Mouse (Mus musculus) stomach, postnatal 0 days (tissue): ENCODE measurements around the gene Hnrnph3. TPM values are rescaled to one million over a fixed set of nuclear protein-coding genes. Genes with fewer than 3 reads are reported as not detected.

Experiments used
- ATAC-seq: fragments of 200-750 bp; cut with Nextera tagmentation; 2 replicates; pipeline ENCODE4 v1.8.0; 2017; ENCODE audit not compliant: low FRiP score, low TSS enrichment
- DNase-seq: peaks from one replicate; pipeline ENCODE4 v3.0.0-alpha.2; 2016; ENCODE audit warnings: low spot score
- H3K27ac ChIP-seq: fragments of 300-500 bp; sonication (generic); replicated peaks from 2 replicates; pipeline ENCODE4 v1.5.1; 2014; ENCODE audit warnings: mild to moderate bottlenecking, control low read depth
- H3K27me3 ChIP-seq: fragments of 300-500 bp; sonication (generic); 2 replicates; pipeline ENCODE4 v1.6.1; 2014; ENCODE audit warnings: low read length; ENCODE audit not compliant: control insufficient read depth, insufficient read depth
- H3K36me3 ChIP-seq: fragments of 300-500 bp; sonication (generic); 2 replicates; pipeline ENCODE4 v1.6.1; 2014; ENCODE audit warnings: low read length, mixed read lengths; ENCODE audit not compliant: control insufficient read depth, insufficient read depth
- H3K4me1 ChIP-seq: fragments of 300-500 bp; sonication (generic); replicated peaks from 2 replicates; pipeline ENCODE4 v1.6.1; 2014; ENCODE audit warnings: antibody characterized with exemption; ENCODE audit not compliant: control insufficient read depth, insufficient read depth
- H3K4me2 ChIP-seq: fragments of 300-500 bp; sonication (generic); replicated peaks from 2 replicates; pipeline ENCODE4 v1.6.1; 2014; ENCODE audit warnings: low read depth, mild to moderate bottlenecking, control low read depth, moderate library complexity
- H3K4me3 ChIP-seq: fragments of 300-500 bp; sonication (generic); 2 replicates; pipeline ENCODE4 v1.5.1; 2014; ENCODE audit warnings: low read depth, low read length, control low read depth
- H3K9ac ChIP-seq: fragments of 300-500 bp; sonication (generic); 2 replicates; pipeline ENCODE4 v1.6.1; 2014; ENCODE audit warnings: mild to moderate bottlenecking, low read length, control low read depth, mixed read lengths
- H3K9me3 ChIP-seq: fragments of 300-500 bp; sonication (generic); 2 replicates; pipeline ENCODE4 v1.6.1; 2016; ENCODE audit warnings: low read length; ENCODE audit not compliant: control insufficient read depth
- CTCF ChIP-seq: IDR thresholded peaks from 2 replicates; pipeline ENCODE4 v1.5.1; 2016; ENCODE audit warnings: antibody characterized with exemption, low read depth, mild to moderate bottlenecking, moderate library complexity
- EP300 ChIP-seq: optimal IDR thresholded peaks from 2 replicates; pipeline ENCODE3; 2016; ENCODE audit warnings: antibody characterized with exemption
- WGBS: fragments of 180-500 bp; shearing (Covaris S2); extraction: QIAGEN DNeasy Blood & Tissue Kit; methylation state at CpG from one replicate; pipeline ENCODE4 v1.1.7; 2014; 5-methylcytosine and 5-hydroxymethylcytosine counted together
- polyA plus RNA-seq: library from polyadenylated mRNA; unstranded; fragments of >200 nt; fragmentation: Nextera tagmentation; extraction: Ambion mirVana; gene quantifications from 2 replicates; pipeline ENCODE4 v1.2.1, GENCODE M21; 2015

Hnrnph3 gene
- polyA plus RNA-seq, 1 experiment from 2014 or later, result 24.9 TPM

DNA sequence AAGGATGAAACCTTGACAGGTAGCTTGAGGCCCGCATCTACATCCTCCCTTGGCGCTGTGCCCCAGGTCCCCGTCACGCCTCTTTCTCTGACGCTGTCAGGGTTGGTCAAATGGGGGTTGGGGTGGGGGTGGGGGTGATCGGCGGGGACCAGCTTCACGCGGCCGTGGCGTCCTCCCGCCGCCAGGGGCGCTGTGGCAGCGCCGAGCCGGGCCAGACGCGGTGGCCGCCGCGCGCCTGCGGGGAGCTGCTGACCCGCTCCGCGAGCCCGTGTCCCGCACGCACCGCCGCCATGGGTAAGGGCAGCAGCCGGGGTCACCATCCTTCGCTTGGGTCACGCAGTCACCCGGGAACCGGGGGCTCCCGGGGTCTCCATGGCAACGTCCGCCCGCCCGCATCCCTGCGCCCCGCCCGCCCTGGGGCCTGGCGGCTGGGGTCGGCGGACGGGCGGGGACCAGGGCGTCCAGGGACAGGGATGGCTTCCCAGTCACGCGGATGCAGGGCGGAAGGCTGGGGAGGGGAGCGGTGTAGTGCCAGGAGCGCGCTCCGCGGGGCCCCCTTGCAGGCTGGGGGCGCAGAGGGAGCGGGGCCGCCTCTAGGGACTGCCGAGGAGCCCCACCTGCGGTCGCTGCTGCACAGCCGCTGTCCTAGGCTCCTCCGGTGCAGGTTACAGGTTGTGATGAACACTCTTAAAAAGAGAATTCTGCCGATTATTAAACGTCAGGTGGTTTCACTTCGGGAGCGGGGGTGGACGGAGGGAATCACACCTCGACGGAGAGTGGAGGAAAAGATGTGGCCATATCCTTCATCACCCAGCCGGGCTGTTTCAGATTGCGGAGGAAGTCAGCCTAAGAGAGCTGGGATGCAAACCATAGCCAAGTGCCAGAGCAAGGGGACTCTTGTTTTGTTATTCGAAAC, 43.7 kb downstream of the Hnrnph3 start, which contains the start of gene Rufy2:
TSS of gene Rufy2 (plus strand) at position 185 of the 916 bp plus-strand sequence.
- H3K9ac ChIP-seq, result peak within 1 kb of the TSS; percentile 90
- H3K4me3 ChIP-seq, result peak within 1 kb of the TSS; percentile 96
- 0 out of 2 replicates have a peak, but pooled peaks cover 2% of the 10 kb centered on the region for H3K4me1 ChIP-seq
- TF ChIP-seq EP300 (no peak), CTCF (peak; percentile 66)
- H3K36me3 ChIP-seq, result peaks cover 4% of the 10 kb centered on the region; the same call in 1 of the 2 replicates
- DNase-seq (peak; percentile 86), ATAC-seq (peak; percentile 92)
- peak within 1 kb of the TSS; percentile 69 for H3K27ac ChIP-seq
- H3K4me2 ChIP-seq, result peak within 1 kb of the TSS; percentile 66
- no peaks in the 10 kb centered on the region for H3K27me3 ChIP-seq
- no peaks in the 10 kb centered on the region for H3K9me3 ChIP-seq
- under 1% methylated on average over 62 of the region's 77 CpGs for WGBS

DNA sequence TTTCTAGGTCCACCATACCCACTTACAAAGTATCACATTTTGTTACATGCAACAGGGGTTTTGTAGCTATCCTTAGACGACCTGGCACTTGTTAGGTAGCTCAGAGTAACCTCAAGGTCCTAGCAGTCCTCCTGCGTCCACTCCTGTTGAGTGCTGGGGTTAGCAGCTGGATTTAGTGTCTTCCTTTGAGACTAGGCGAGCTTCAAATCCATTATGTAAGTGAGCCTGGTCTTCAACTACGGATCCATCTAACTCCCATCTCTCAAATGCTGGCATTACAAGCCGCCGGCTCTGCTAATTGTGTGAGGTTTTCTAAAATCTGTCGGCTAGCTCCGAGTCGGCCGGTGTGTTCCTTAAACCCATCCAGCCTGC, 44.4 kb downstream of the Hnrnph3 start:
- no peak for TF ChIP-seq EP300
- no peak for TF ChIP-seq CTCF
- WGBS, result 12% methylated on average over 10 of the region's 10 CpGs
- H3K4me3 ChIP-seq, result peak overlapping the region; percentile 96
- no peaks in the 10 kb centered on the region for H3K27me3 ChIP-seq
- H3K9ac ChIP-seq, result peak overlapping the region; percentile 90
- no peak overlapping the region for H3K27ac ChIP-seq
- H3K36me3 ChIP-seq, result peaks cover 4% of the 10 kb centered on the region; the same call in 1 of the 2 replicates
- no peaks in the 10 kb centered on the region for H3K9me3 ChIP-seq
- ATAC-seq (no peak), DNase-seq (no peak)
- H3K4me1 ChIP-seq, result 0 out of 2 replicates have a peak, but pooled peaks cover 2% of the 10 kb centered on the region
- H3K4me2 ChIP-seq, result peak overlapping the region; percentile 66

DNA sequence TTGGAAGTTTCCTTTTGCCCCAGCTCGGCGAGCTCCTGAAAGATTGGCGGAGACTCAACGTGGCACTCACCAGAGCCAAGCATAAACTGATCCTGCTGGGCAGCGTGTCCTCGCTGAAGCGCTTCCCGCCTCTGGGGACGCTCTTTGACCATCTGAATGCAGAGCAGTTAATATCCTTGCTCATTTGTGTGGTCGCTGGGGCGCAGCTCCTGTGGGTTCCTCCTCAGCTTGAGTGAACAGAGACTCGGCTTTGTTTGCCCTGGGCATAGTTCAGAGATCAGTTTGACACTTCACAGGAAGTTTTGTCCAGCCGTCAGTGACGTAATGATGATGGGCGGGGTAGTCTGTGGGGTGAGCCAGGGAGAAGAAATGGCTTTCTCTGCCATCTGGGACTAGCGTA, 52.2 kb downstream of the Hnrnph3 start:
- TF ChIP-seq CTCF (peak; percentile 22), EP300 (no peak)
- peak; percentile 64; the same call in 1 of the 2 replicates for ATAC-seq
- no peak overlapping the region for H3K4me2 ChIP-seq
- no peaks in the 10 kb centered on the region for H3K27me3 ChIP-seq
- WGBS, result 67% methylated on average over 16 of the region's 16 CpGs
- H3K9me3 ChIP-seq, result no peaks in the 10 kb centered on the region
- peak; percentile 59 for DNase-seq
- H3K9ac ChIP-seq, result no peak overlapping the region
- no peaks in the 10 kb centered on the region; the same call in 1 of the 2 replicates for H3K36me3 ChIP-seq
- H3K4me3 ChIP-seq, result no peak overlapping the region
- H3K27ac ChIP-seq, result no peak overlapping the region
- no peaks in the 10 kb centered on the region for H3K4me1 ChIP-seq

DNA sequence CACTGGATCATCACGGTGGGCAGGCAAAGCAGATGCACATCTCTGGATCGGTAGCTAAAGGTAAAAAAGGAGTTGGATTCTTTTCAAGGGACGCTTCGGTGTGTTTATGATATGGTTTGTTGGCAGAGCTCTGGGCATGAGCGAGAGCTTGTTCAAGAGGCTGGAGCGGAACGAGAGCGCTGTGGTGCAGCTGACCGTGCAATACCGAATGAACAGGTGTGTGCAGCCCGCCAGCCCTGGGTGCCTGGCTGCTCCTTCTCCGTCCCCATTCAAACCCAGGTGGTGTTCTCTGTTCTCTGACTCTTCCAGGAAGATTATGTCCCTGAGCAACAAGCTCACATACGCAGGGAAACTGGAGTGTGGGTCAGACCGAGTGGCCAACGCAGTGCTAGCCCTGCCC, 57.7 kb downstream of the Hnrnph3 start:
- DNase-seq, result no peak
- Histone ChIP-seq H3K27me3 (no peaks in the 10 kb centered on the region), H3K36me3 (no peaks in the 10 kb centered on the region; the same call in 1 of the 2 replicates), H3K9me3 (no peaks in the 10 kb centered on the region), H3K4me1 (no peaks in the 10 kb centered on the region), H3K9ac (no peak overlapping the region), H3K4me2 (no peak overlapping the region), H3K27ac (no peak overlapping the region), H3K4me3 (no peak overlapping the region)
- ATAC-seq, result no peak
- 93% methylated on average over 15 of the region's 15 CpGs for WGBS
- TF ChIP-seq EP300 (no peak), CTCF (no peak)

DNA sequence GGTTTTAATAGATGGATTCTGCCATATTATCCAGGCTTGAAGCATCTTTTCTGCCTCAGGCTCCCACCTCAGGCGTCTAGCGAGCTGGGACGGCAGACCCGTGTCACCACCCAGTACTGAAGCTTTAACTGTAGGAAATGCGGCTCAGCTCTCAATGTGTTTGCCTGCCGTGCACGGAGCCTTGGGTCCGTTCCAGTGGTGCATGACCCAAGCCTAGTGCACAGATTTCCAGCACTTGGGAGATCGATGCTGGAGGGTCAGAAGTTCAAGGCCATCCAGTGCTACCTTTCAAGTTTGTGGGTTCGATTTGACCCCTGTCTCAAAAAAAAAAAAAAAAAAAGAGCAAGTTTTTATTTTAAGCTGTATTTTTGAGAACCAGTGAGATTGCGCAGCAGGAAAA, 58.2 kb downstream of the Hnrnph3 start:
- Histone ChIP-seq H3K4me3 (no peak overlapping the region), H3K4me2 (no peak overlapping the region), H3K36me3 (no peaks in the 10 kb centered on the region; the same call in 1 of the 2 replicates), H3K27ac (no peak overlapping the region), H3K4me1 (no peaks in the 10 kb centered on the region), H3K9me3 (no peaks in the 10 kb centered on the region), H3K27me3 (no peaks in the 10 kb centered on the region), H3K9ac (no peak overlapping the region)
- DNase-seq (no peak), ATAC-seq (no peak)
- no peak for TF ChIP-seq EP300
- no peak for TF ChIP-seq CTCF
- 91% methylated on average over 11 of the region's 11 CpGs for WGBS

Other genes with a start within 250 kb of the Hnrnph3 start
- 42.0 and 43.0 TPM in 2 replicates for gene Ccar1, start 231.9 kb downstream of the Hnrnph3 start, polyA plus RNA-seq
- 6.4 TPM in 2 replicates for gene Tet1, start 115.2 kb downstream of the Hnrnph3 start, polyA plus RNA-seq
- gene Slc25a16, start 103.6 kb downstream of the Hnrnph3 start, polyA plus RNA-seq, result 14.7 and 16.5 TPM in 2 replicates
- gene Dna2, start 77.2 kb downstream of the Hnrnph3 start, polyA plus RNA-seq, result 3.3 and 3.6 TPM in 2 replicates
- gene Rufy2, start 44.0 kb downstream of the Hnrnph3 start, polyA plus RNA-seq, result 10.3 and 12.8 TPM in 2 replicates
- 14.6 and 15.0 TPM in 2 replicates for gene Pbld2, start 98 bp upstream of the Hnrnph3 start, polyA plus RNA-seq
- 1.2 TPM in 2 replicates for gene Pbld1, start 35.9 kb upstream of the Hnrnph3 start, polyA plus RNA-seq
- gene Atoh7, start 75.4 kb upstream of the Hnrnph3 start, polyA plus RNA-seq, result 0.18 TPM in 1 of 2 replicates, not detected in the other
- 0.10 and 0.12 TPM in 2 replicates for gene Mypn, start 179.7 kb upstream of the Hnrnph3 start, polyA plus RNA-seq
- gene Herc4, start 219.6 kb upstream of the Hnrnph3 start, polyA plus RNA-seq, result 20.9 and 23.5 TPM in 2 replicates